Mouse (Mus musculus) R1 (cell line): ENCODE data around the gene Akr1c6.
"Not testable (repeated sequence)": the region's sequence is repeated elsewhere in the genome, so short reads cannot be mapped to it uniquely, and the experiment has no call there.

Experiments used
- DNase-seq: peaks from one replicate; pipeline ENCODE4 v3.0.0-alpha.2; 2018; ENCODE audit warnings: low read depth, low spot score

Gene Akr1c6

DNA sequence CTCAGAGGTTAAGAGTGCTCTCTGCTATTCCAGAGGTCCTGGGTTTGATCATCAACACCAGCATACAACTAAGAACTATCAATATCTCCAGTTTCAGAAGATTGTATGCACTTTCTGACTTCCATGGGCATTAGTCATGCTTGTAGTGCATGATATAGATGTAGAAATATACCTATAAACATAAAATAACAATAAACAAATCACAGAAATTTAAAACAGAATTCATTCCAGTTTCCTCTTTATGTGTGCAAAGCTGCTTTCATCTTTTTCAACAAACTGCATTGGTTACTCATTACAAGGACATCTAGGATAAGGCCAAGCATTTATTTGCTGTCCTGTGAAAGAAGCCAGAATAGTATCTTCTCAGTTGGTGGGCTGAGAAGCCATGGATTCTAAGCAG is at the start of gene Akr1c6:
Akr1c6 (plus strand) TSS at position 301 of the 400 bp plus-strand sequence.
- no peak for DNase-seq

DNA sequence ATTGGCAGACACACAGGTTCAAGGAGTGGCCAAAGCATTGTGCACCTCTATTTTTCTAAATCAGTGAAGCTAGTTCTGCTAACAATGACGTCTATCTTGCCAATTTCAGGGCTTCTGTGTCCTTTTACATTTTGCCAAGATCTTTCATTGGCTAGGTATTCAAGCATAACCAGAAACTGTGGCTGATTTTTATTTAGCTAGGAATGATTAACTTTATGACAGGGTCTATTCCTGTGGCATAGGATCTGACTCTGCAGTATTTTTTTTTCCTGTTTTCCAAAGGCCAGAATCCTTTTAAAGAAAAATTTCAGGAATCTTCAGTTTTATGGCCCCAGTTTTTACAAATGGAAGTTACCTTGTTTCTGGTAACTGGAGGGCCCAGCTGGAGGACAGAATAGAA is 49.2 kb upstream of the Akr1c6 start:
- no peak for DNase-seq

DNA sequence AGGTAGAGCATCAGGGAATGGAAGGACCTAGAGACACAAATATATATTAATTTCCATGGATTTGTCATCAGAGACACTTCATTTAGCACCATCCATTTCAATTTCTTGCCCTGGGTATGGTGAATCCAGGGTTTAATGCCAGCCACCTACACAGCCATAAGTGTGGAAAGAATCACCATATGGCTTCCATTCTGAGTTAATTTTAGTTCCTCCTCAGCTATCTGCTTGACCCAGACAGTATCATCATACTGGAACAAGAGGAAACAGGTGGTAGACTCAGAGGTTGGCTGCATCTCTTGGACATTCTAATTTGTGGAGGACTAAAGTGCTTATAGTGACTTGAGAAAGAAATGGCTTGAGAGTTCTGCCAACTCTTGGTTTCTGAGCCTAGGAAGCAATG is 48.6 kb upstream of the Akr1c6 start:
- no peak for DNase-seq

DNA sequence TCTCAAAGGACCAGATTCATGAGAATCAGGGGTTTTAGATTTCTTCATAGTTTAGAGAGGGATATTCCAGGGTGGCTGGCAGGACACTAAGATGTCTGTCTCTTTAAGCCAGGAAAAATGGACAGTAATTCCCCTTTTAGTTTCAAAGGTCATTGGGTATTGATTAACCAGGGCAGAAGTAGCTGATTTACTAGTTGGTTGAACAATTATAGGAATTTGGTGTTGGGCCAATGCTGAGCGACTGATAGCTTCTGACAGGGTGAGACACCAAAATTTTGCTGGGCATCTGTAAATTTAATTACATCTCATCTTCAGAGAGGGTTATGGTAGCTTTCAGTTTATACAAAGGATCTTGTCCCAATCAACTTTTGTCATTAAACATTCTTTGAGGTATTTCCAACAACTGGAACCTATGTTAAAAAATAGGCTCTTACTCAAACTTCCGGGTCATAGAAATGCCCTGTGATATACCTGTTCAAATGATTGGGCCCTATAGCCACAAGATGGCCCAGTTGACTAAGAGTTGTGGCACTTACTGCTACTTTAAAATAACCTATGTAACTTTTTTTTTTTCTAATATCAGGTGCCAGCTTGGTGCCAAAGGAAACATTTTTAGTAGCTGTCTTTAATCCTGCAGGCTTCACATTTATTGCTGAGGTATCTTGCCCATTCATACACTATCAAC is 45.2 kb upstream of the Akr1c6 start:
- DNase-seq: no peak

DNA sequence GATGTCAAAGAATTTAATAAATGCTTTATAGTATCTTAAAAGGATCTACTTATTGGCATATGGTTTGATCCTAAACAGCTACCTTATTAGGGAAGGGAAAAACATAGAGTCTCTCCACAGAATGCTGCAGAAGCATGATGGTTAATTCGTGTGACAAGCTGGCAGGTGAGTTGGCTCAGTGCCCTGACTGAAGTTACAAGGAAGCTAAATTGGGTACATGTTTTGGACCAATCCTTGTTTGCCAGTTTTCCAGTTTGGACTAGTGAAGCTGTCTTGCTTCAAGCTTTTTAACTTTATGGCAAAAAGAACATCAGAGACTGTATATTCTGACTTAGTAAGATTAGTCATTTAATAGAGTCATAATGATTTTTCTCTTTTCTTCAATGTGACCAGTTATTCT is 33.7 kb upstream of the Akr1c6 start:
- DNase-seq: not testable (repeated sequence)

DNA sequence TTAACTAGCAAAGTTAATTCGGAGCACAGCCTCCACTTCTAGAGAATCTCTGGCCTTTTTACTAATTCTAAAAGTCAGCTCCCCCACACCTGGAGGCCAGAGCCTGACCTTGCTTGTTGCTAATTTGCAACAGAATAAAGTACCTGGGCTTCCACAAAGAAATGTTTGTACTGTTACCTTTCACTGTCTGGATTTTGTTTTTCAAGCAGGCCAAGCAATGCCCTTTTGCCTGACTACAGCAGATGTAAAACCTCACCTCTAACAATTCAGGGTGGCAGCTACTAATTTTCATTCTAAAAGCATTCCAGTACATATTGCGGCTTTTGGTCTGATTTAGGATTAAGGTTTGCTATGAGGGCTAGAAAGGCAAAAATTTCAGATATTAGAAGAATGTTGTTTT is 33.3 kb upstream of the Akr1c6 start:
- peak; percentile 92 for DNase-seq

DNA sequence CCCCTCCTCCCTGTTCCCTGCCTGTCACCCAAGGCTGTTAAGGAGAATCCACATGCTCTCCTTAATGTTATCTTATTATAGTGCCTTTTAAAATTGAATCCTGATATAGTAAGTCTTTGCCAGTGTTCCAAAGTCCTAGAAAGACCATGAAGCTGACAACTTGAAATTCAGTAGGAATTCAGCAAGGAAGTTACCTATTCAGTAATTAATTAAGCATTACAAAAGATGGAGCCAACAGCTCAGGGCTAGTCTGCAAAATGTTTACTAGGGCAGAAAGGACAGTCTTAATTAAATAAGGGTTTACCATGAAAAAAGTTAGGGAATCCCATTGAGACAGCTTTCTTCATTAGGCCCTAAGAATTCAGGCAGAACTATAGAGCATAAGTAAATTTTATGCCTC is 31.9 kb upstream of the Akr1c6 start:
- peak; percentile 58 for DNase-seq

DNA sequence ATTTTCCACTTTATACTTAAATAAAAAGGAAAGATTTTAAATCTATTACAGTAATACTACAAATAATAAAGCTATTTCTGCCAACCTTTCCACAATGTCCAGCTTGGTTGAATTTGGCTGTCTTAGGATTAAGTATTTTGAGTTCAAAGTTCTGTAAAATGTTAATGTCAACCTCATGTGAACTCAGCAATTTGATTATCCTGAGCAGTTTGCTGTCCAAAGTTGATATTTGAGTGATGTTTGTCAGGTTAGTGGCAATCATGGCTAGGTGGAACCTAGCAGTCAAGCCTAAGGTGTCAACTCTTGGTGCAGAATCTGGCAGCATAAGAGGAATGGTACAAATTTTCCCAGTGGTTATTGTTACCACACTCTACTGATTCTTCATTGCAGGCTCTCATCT is 29.4 kb upstream of the Akr1c6 start:
- no peak for DNase-seq

DNA sequence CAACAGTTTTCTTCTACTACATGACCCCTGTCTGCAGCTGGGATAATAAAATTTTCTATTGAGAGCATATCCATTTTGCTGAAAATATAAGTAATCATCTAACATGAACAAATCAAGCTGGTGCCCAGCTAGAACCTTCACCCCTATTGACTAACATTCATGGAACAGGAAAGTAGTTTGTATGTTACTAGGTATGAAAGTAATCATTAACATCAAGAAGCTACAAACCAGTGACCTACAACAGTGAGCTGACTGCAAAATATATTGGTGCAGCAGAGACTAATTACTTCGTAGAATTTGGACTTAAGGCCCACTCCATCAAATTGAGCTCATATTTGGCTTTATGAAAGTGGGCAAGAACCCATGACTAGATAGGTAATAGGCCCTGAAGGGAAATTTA is 27.3 kb upstream of the Akr1c6 start:
- no peak for DNase-seq

DNA sequence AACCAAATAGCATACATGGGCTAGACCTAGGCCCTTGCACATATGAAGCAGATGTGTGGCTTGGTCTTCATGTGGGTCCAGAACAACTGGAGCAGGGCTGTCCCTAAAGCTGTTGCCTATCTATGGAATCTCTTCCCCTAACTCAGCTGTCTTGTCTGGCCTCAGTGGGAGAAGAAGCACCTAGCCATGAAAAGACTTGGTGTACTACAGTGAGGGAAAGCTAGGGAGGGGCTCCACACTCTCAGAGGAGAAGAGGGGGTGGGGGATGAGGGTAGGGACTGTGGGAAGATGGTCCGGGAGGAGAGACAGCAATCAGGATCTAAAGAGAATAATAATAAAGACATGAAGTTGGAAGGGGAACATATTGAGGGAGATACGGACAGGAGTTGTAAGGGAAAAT is 5.5 kb upstream of the Akr1c6 start:
- DNase-seq: no peak

DNA sequence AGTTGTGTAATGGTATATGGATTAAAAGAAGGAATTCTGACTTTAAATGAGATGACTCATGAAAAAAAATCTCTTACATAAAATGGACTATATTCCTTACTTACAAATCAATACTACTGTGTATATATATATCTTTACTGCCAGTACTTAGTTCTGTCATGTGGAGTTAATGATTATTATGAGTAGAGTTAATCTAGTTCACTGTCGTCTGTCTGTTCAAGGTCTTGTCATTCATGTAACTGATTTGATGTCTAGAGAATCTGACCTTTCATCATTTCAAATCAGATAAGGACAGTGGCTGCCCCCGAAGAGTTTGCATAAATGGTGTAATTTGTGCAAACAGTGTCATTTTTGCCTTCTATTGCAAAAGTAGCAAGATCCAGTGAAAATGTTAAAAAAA is 5.1 kb upstream of the Akr1c6 start:
- DNase-seq: no peak

DNA sequence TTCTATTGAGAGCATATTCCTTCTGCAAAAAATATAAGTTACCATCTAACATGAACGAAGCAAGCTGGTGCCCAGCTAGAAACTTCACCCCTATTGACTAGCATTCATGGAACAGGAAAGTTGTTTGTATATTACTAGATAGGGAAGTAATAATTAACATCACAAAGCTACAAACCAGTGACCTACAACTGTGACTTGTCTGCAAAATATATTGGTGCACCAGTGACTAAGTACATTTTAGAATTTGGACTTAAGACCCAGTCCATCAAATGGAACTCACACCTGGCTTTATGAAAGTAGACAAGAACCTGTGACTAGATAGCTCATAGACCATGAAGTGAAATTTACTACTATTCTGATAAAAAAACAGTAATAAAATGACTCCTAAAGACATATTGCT is 3.0 kb upstream of the Akr1c6 start:
- no peak for DNase-seq

DNA sequence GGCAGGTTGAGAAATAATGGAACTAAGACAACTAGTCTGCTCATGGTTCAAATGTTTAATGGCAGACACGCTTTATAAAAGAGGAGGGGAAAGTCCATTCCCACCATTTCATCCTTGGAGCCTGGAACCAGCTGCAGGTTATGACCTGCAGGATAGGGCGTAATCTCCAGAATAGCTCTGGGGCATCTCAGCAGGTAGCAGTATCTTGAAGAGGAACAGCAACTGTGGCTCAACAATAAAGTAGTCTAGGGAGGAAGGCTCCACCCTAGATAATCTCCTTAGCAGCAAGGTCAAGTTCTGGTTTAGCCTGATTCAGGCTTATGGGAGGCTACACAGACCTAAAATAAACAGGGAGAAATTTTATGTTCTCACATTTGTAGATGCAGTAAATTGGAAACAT is 31.5 kb downstream of the Akr1c6 start:
- DNase-seq: peak; percentile 63

DNA sequence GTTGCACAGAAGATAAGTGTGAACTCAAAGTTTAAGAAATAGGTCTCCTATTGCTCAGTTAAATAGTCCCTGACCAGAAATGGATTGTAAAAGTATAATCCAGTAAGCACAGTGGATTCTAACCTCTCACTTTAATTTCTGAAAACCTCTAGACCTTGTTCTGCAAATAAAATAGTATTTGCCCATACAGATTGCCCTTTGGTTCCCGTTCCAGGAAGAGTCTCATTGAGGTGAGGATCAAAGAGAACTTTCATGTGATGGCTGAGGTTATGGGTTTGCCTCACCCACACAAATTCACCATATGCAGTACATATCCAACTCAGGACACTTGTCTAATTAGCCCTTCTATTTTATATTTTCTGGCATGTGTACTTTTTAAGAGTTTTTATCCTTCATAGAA is 33.8 kb downstream of the Akr1c6 start:
- DNase-seq: no peak
